Mouse (Mus musculus) brain, embryonic 14.5 days (tissue): ENCODE data around the gene Dnlz.

Experiments
- CTCF ChIP-seq: fragments of 200-500 bp; IDR thresholded peaks from 2 replicates; pipeline ENCODE4 v1.5.1; 2012; ENCODE audit warnings: inconsistent platforms, mild to moderate bottlenecking, moderate library complexity, borderline replicate concordance; ENCODE audit not compliant: insufficient read depth, insufficient read length; ENCODE audit errors: extremely low read depth
- POLR2A ChIP-seq: fragments of 200-500 bp; IDR thresholded peaks from 2 replicates; pipeline ENCODE4 v1.6.1; 2012; ENCODE audit warnings: mild to moderate bottlenecking, inconsistent platforms, borderline replicate concordance; ENCODE audit not compliant: poor library complexity, insufficient read depth, insufficient read length, severe bottlenecking; ENCODE audit errors: extremely low read depth

DNA sequence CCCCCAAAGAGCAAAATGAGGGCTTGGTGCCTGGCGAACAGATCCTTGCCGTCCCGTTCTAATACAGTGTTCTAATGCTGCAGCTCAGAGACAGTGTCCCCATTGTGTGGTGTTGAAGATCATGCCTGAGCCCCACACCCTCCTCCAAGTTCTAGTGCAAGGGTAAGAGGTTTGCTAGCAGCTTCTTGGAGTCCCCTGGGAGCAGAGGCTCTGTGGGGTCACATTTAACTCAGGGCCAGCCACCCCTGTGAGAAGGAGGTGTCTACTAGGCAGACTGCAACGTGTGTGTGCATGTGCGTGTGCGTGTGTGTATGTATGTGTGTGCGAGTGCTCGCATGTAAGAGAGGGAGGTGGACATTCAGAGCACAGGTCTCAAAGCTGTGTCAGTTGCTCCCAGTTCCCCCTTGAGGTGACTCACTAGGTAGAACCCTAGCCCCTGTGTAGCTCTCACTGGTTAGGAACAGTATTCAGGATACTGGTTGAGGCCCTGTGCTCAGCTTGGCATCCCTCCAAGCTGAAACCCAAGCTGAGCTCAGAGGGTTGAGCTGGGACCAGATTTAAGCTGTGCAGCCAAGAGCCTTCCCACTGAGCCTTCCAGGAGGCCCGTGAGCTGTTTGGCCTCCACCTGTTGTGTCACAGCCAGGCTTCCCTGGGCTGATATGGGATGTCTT, 35.2 kb downstream of the Dnlz start:
- TF ChIP-seq POLR2A (no peak), CTCF (no peak)
